Mouse (Mus musculus) 416B (cell line): ENCODE measurements around the gene Tmc3.

Source experiments
- DNase-seq: peaks from one replicate; pipeline ENCODE4 v3.0.0; 2011; ENCODE audit warnings: low read depth

Gene Tmc3

GRCm38 (mm10) chr7:83598997-83599912, 14.5 kb downstream of the Tmc3 start:
- DNase-seq: no peak

- DNase-seq: peak; percentile 67
Measured at GRCm38 (mm10) chr7:83599913-83600286, 15.2 kb downstream of the Tmc3 start.

GRCm38 (mm10) chr7:83604180-83604944, 19.6 kb downstream of the Tmc3 start:
- no peak for DNase-seq

GRCm38 (mm10) chr7:83606796-83607195, 22.1 kb downstream of the Tmc3 start:
- no peak for DNase-seq

GRCm38 (mm10) chr7:83609891-83610290, 25.2 kb downstream of the Tmc3 start:
- DNase-seq: no peak

GRCm38 (mm10) chr7:83611886-83612285, 27.2 kb downstream of the Tmc3 start:
- DNase-seq: no peak

- no peak for DNase-seq
Measured at GRCm38 (mm10) chr7:83615272-83615671, 30.5 kb downstream of the Tmc3 start.

GRCm38 (mm10) chr7:83615815-83616214, 31.1 kb downstream of the Tmc3 start:
- DNase-seq: peak; percentile 6

- DNase-seq: no peak
Measured at GRCm38 (mm10) chr7:83616268-83616667, 31.5 kb downstream of the Tmc3 start.

GRCm38 (mm10) chr7:83618709-83619108, 34.0 kb downstream of the Tmc3 start:
- no peak for DNase-seq

GRCm38 (mm10) chr7:83622582-83622981, 37.9 kb downstream of the Tmc3 start:
- no peak for DNase-seq

- DNase-seq: no peak
Measured at GRCm38 (mm10) chr7:83624065-83624464, 39.3 kb downstream of the Tmc3 start.

- DNase-seq: no peak
Measured at GRCm38 (mm10) chr7:83626557-83627257, 42.0 kb downstream of the Tmc3 start.

GRCm38 (mm10) chr7:83627369-83627768, 42.6 kb downstream of the Tmc3 start:
- no peak for DNase-seq

GRCm38 (mm10) chr7:83631073-83631827, 46.5 kb downstream of the Tmc3 start:
- no peak for DNase-seq

GRCm38 (mm10) chr7:83631828-83632681, 47.3 kb downstream of the Tmc3 start, which contains the start of gene Stard5:
Gene Stard5, plus strand, starts transcription at chr7:83631959.
- DNase-seq: peak; percentile 94

GRCm38 (mm10) chr7:83632682-83633120, 48.0 kb downstream of the Tmc3 start:
- DNase-seq: no peak

GRCm38 (mm10) chr7:83633856-83634255, 49.1 kb downstream of the Tmc3 start:
- DNase-seq: no peak

- DNase-seq: no peak
Measured at GRCm38 (mm10) chr7:83635726-83636125, 51.0 kb downstream of the Tmc3 start.

GRCm38 (mm10) chr7:83636425-83636824, 51.7 kb downstream of the Tmc3 start:
- no peak for DNase-seq
